Mouse (Mus musculus) C2C12 (cell line): ENCODE results near the gene Gucy2d. TPM values are rescaled to one million over a fixed set of nuclear protein-coding genes. Genes with fewer than 3 reads are reported as not detected.

Source experiments
- H3K27me3 ChIP-seq: one replicate; pipeline ENCODE4 v1.6.1; 2011; ENCODE audit not compliant: control insufficient read depth, insufficient read depth, insufficient read length
- H3K36me3 ChIP-seq: one replicate; pipeline ENCODE4 v1.6.1; 2011; ENCODE audit not compliant: control insufficient read depth, insufficient read depth
- H3K4me3 ChIP-seq: one replicate; pipeline ENCODE4 v1.5.1; 2011; ENCODE audit warnings: mild to moderate bottlenecking, control low read depth; ENCODE audit not compliant: poor library complexity, insufficient read depth, severe bottlenecking
- H3K79me2 ChIP-seq: one replicate; pipeline ENCODE4 v1.6.1; 2011; ENCODE audit not compliant: control insufficient read depth, insufficient read depth
- H3K79me3 ChIP-seq: one replicate; pipeline ENCODE4 v1.6.1; 2011; ENCODE audit warnings: low read depth, control low read depth
- H3ac ChIP-seq: one replicate; pipeline ENCODE3; 2011; ENCODE audit warnings: low read depth; ENCODE audit not compliant: control insufficient read depth, insufficient read length
- CEBPB ChIP-seq: IDR thresholded peaks from one replicate; pipeline ENCODE4 v1.6.1; 2011; ENCODE audit warnings: low read depth, mild to moderate bottlenecking, control low read depth, moderate library complexity
- CTCF ChIP-seq: IDR thresholded peaks from one replicate; pipeline ENCODE4 v1.5.1; 2011; ENCODE audit not compliant: control insufficient read depth, insufficient read depth, insufficient read length
- FOSL1 ChIP-seq: IDR thresholded peaks from one replicate; pipeline ENCODE4 v1.8.0; 2011; ENCODE audit warnings: mild to moderate bottlenecking, low read length; ENCODE audit not compliant: poor library complexity, insufficient read depth, severe bottlenecking
- MAX ChIP-seq: IDR thresholded peaks from one replicate; pipeline ENCODE4 v1.6.1; 2011; ENCODE audit warnings: mild to moderate bottlenecking, control low read depth
- MYOD1 ChIP-seq: IDR thresholded peaks from one replicate; pipeline ENCODE4 v1.6.1; 2011; ENCODE audit warnings: low read depth; ENCODE audit not compliant: control insufficient read depth, insufficient read length
- MYOG ChIP-seq: IDR thresholded peaks from one replicate; pipeline ENCODE4 v1.6.1; 2011; ENCODE audit not compliant: control insufficient read depth, insufficient read length; ENCODE audit errors: extremely low read depth
- USF1 ChIP-seq: IDR thresholded peaks from one replicate; pipeline ENCODE4 v1.6.1; 2011; ENCODE audit warnings: low read depth, mild to moderate bottlenecking, control low read depth, moderate library complexity
- polyA plus RNA-seq: library from polyadenylated mRNA; unstranded; fragments of >200 nt; fragmentation: generic; extraction: Trizol; gene quantifications from one replicate; pipeline ENCODE4 v1.2.1, GENCODE M21; 2012; ENCODE audit warnings: missing spikeins

Gene Gucy2d
- polyA plus RNA-seq, 1 experiment = not detected

- Histone ChIP-seq H3K4me3 (no peak overlapping the region), H3K27me3 (no peaks in the 10 kb centered on the region), H3K79me2 (no peaks in the 10 kb centered on the region), H3K36me3 (no peaks in the 10 kb centered on the region), H3ac (no peak overlapping the region), H3K79me3 (no peaks in the 10 kb centered on the region)
- TF ChIP-seq FOSL1 = no peak
- no peak for TF ChIP-seq MYOD1
- TF ChIP-seq MYOG = no peak
- TF ChIP-seq MAX = no peak
- no peak for TF ChIP-seq CEBPB
- TF ChIP-seq USF1 = no peak
- no peak for TF ChIP-seq CTCF
Observed at GRCm38 (mm10) chr7:98489623-98490084, 49.4 kb downstream of the Gucy2d start.

GRCm38 (mm10) chr7:98490328-98490727 lies 50.1 kb downstream of the Gucy2d start:
- H3K27me3 ChIP-seq = no peaks in the 10 kb centered on the region
- no peaks in the 10 kb centered on the region for H3K79me2 ChIP-seq
- H3K4me3 ChIP-seq = no peak overlapping the region
- no peaks in the 10 kb centered on the region for H3K79me3 ChIP-seq
- H3K36me3 ChIP-seq = no peaks in the 10 kb centered on the region
- no peak for TF ChIP-seq MAX
- no peak for TF ChIP-seq CEBPB
- TF ChIP-seq CTCF = no peak
- TF ChIP-seq MYOG = no peak
- no peak for TF ChIP-seq FOSL1
- no peak for TF ChIP-seq MYOD1
- no peak for TF ChIP-seq USF1
- H3ac ChIP-seq = no peak overlapping the region

GRCm38 (mm10) chr7:98490911-98491310 lies 50.7 kb downstream of the Gucy2d start:
- no peaks in the 10 kb centered on the region for H3K79me3 ChIP-seq
- H3K4me3 ChIP-seq = no peak overlapping the region
- no peaks in the 10 kb centered on the region for H3K36me3 ChIP-seq
- no peaks in the 10 kb centered on the region for H3K27me3 ChIP-seq
- no peak overlapping the region for H3ac ChIP-seq
- no peaks in the 10 kb centered on the region for H3K79me2 ChIP-seq
- TF ChIP-seq MYOG (no peak), CEBPB (no peak), MAX (no peak), USF1 (no peak), CTCF (no peak), MYOD1 (no peak), FOSL1 (no peak)

- Histone ChIP-seq H3K27me3 (no peaks in the 10 kb centered on the region), H3K79me2 (no peaks in the 10 kb centered on the region), H3K4me3 (no peak overlapping the region), H3K79me3 (no peaks in the 10 kb centered on the region), H3ac (no peak overlapping the region), H3K36me3 (no peaks in the 10 kb centered on the region)
- no peak for TF ChIP-seq USF1
- no peak for TF ChIP-seq MAX
- TF ChIP-seq CTCF = no peak
- no peak for TF ChIP-seq MYOG
- TF ChIP-seq CEBPB = no peak
- TF ChIP-seq MYOD1 = no peak
- TF ChIP-seq FOSL1 = no peak
Observed at GRCm38 (mm10) chr7:98491451-98492200, 51.4 kb downstream of the Gucy2d start.

- Histone ChIP-seq H3K79me3 (no peaks in the 10 kb centered on the region), H3K27me3 (no peaks in the 10 kb centered on the region), H3K79me2 (no peaks in the 10 kb centered on the region), H3K36me3 (no peaks in the 10 kb centered on the region), H3ac (no peak overlapping the region), H3K4me3 (no peak overlapping the region)
- TF ChIP-seq USF1 (no peak), CEBPB (no peak), MYOG (no peak), CTCF (no peak), MYOD1 (no peak), MAX (no peak), FOSL1 (no peak)
Observed at GRCm38 (mm10) chr7:98492331-98492730, 52.1 kb downstream of the Gucy2d start.
